ENCODE assay signal across 22 mouse cellular contexts in genomic region chr12:80209914-80210313, GRCm38 (mm10). TPM values are rescaled to one million over a fixed set of nuclear protein-coding genes. Genes with fewer than 3 reads are reported as not detected.
A peak's percentile ranks its signal among the peaks of the same experiment; 100 is the strongest.
DNase-seq lines count a peak whose midpoint lies in the region; ATAC-seq lines count a peak whose summit lies in the region.
"Had no signal": no experiment of that assay in that cellular context is flagged by ENCODE, and none has a peak within 500 bp of the region (broad histone marks: within the 10 kb centered on the region; RNA-seq: fewer than 3 reads in every experiment).

No protein-coding gene starts in this region.

- H3K36me3 ChIP-seq in heart, embryonic 13.5 days: peaks cover 41% of the 10 kb centered on the region
- peaks cover 27% of the 10 kb centered on the region for H3K36me3 ChIP-seq in lung, embryonic 15.5 days
- peaks cover 49% of the 10 kb centered on the region for H3K36me3 ChIP-seq in limb, embryonic 10.5 days

- no peak for DNase-seq in heart, postnatal 14 days
- no peak for DNase-seq in lung, postnatal 36 days
- no peak for DNase-seq in limb, embryonic 10.5 days (ENCODE audit: low spot score)
- DNase-seq in left cerebral cortex, postnatal 36 days (ENCODE audit: low spot score in 2 of 2): no peak
- DNase-seq in kidney, adult 18-20 months: no peak
- DNase-seq: adrenal gland, adult 2 months; cerebellum, postnatal 10 days; embryo, embryonic 11 days; gastrocnemius, postnatal 10 days; kidney, postnatal 10 days; layer of hippocampus, adult 9-11 months; spleen, adult 18-20 months; thymus, postnatal 36 days had no signal

- H3K4me1 ChIP-seq in heart, embryonic 13.5 days: peaks cover 74% of the 10 kb centered on the region
- peaks cover 60% of the 10 kb centered on the region for H3K4me1 ChIP-seq in lung, embryonic 15.5 days
- H3K4me1 ChIP-seq in limb, embryonic 10.5 days: peaks cover 52% of the 10 kb centered on the region

- no peak overlapping the region for H3K4me3 ChIP-seq in heart, embryonic 13.5 days
- H3K4me3 ChIP-seq in lung, embryonic 15.5 days: no peak overlapping the region
- no peak overlapping the region for H3K4me3 ChIP-seq in limb, embryonic 10.5 days
- H3K4me3 ChIP-seq: embryonic facial prominence, embryonic 15.5 days; forebrain, embryonic 10.5 days; hindbrain, embryonic 13.5 days; limb, embryonic 13.5 days; liver, embryonic 15.5 days; megakaryocyte, embryonic 14.5 days had no signal

- intact Hi-C loops in heart, postnatal 14 days (cut with DNase I): loop anchor here (5.0 kb wide), 1 partner anchor 37 kb away; no protein-coding TSS in a partner anchor
- intact Hi-C loops in left cerebral cortex, postnatal 36 days (cut with DNase I): no loop called here

- H3K9me3 ChIP-seq in heart, embryonic 13.5 days: no peaks in the 10 kb centered on the region
- no peaks in the 10 kb centered on the region for H3K9me3 ChIP-seq in lung, embryonic 15.5 days
- no peaks in the 10 kb centered on the region for H3K9me3 ChIP-seq in limb, embryonic 10.5 days (replicated peaks)
- H3K9me3 ChIP-seq: embryonic facial prominence, embryonic 15.5 days; forebrain, embryonic 10.5 days; hindbrain, embryonic 13.5 days; limb, embryonic 13.5 days; liver, embryonic 15.5 days; megakaryocyte, embryonic 14.5 days had no signal

- H3K27me3 ChIP-seq in heart, embryonic 13.5 days (replicated peaks): no peaks in the 10 kb centered on the region
- H3K27me3 ChIP-seq in lung, embryonic 15.5 days: no peaks in the 10 kb centered on the region
- H3K27me3 ChIP-seq in limb, embryonic 10.5 days (ENCODE audit: low read depth, poor library complexity, severe bottlenecking): no peaks in the 10 kb centered on the region
- H3K27me3 ChIP-seq: embryonic facial prominence, embryonic 15.5 days; hindbrain, embryonic 13.5 days; limb, embryonic 13.5 days; liver, embryonic 15.5 days; megakaryocyte, embryonic 14.5 days had no signal

- no peak overlapping the region for H3K4me2 ChIP-seq in heart, embryonic 13.5 days
- no peak overlapping the region for H3K4me2 ChIP-seq in lung, embryonic 15.5 days
- H3K4me2 ChIP-seq: embryonic facial prominence, embryonic 15.5 days; hindbrain, embryonic 13.5 days; limb, embryonic 13.5 days; liver, embryonic 15.5 days had no signal

- H3K27ac ChIP-seq in heart, embryonic 13.5 days (replicated peaks): peak overlapping the region; percentile 90
- peak overlapping the region; percentile 8; the same call in 1 of the 2 replicates for H3K27ac ChIP-seq in lung, embryonic 15.5 days
- H3K27ac ChIP-seq in limb, embryonic 10.5 days: peak overlapping the region; percentile 54; the same call in 1 of the 2 replicates
- H3K27ac ChIP-seq: hindbrain, embryonic 13.5 days had no signal

- WGBS in heart, embryonic 13.5 days: 64% methylated on average over 4 of the region's 4 CpGs
- 69% methylated on average over 4 of the region's 4 CpGs for WGBS in lung, embryonic 15.5 days
- 86% methylated on average over 4 of the region's 4 CpGs for WGBS in limb, embryonic 10.5 days

- 0 out of 2 replicates have a peak overlapping the region, but pooled peaks have one; percentile 70 for H3K9ac ChIP-seq in heart, embryonic 13.5 days
- H3K9ac ChIP-seq in lung, embryonic 15.5 days: no peak overlapping the region
- H3K9ac ChIP-seq: embryonic facial prominence, embryonic 15.5 days; hindbrain, embryonic 13.5 days; limb, embryonic 13.5 days; liver, embryonic 15.5 days had no signal

- ATAC-seq in heart, embryonic 13.5 days (ENCODE audit: extremely low read depth, insufficient number of reproducible peaks, low FRiP score, low TSS enrichment): no peak
- no peak for ATAC-seq in lung, embryonic 15.5 days (ENCODE audit: borderline replicate concordance, extremely low read depth, low FRiP score, low TSS enrichment)
- ATAC-seq: midbrain, embryonic 16.5 days had no signal

RNA-seq across cellular contexts. Expression of gene Actn1, which starts 50.3 kb away (rescaled TPM):
- polyA plus RNA-seq in heart, embryonic 13.5 days (2015; fragmentation: Nextera tagmentation; extraction: Ambion mirVana): 39.5 and 40.4 TPM in 2 replicates
- 10 to 100 TPM; 49.7 to 51.0 TPM for total RNA-seq in heart, postnatal 14 days (2021)
- polyA plus RNA-seq in lung, embryonic 15.5 days (2015; fragmentation: Nextera tagmentation; extraction: Ambion mirVana): 53.4 and 57.3 TPM in 2 replicates
- polyA plus RNA-seq in limb, embryonic 10.5 days (2016; fragmentation: Nextera tagmentation; extraction: Ambion mirVana): 48.6 and 49.5 TPM in 2 replicates
- total RNA-seq in left cerebral cortex, postnatal 36 days (2021): 100 to 1,000 TPM; 106 to 146 TPM

Comparison
In these comparisons a context has a peak if more than half of its experiments do, and no peak if none do; other contexts are left out.
1. H3K27ac ChIP-seq: peak in every context shown above with its lines; median percentile 90 in heart, embryonic 13.5 days; 54 in limb, embryonic 10.5 days; 8 in lung, embryonic 15.5 days.